18 mouse cellular contexts compared by ENCODE assay signal in the genomic region with DNA sequence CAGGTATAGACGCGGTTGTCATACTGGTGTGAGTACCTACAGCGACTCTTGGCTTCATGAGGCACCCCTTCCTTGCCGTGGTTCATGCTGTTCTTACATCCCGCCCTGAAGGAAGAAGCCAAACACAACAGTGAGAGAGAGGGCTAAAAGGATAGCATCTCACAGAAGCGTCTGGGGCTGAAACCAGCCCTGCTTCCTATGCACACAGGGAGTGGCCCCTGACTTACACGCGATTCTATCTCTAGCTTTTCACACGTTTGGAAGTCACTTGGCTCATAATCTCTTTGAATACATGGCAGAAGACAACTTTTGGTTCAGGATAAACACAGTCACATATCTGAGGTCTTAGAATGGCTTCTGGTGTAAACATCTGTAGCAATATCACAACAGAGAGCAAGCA.
"Had no signal": no experiment of that assay in that cellular context is flagged by ENCODE, and none has a peak within 500 bp of the region (broad histone marks: within the 10 kb centered on the region; RNA-seq: fewer than 3 reads in every experiment).

No protein-coding gene starts in this region.

- ATAC-seq: hindbrain, embryonic 16.5 days; intestine, embryonic 15.5 days had no signal

- H3K9me3 ChIP-seq: intestine, embryonic 15.5 days; kidney, embryonic 15.5 days; lung, embryonic 15.5 days; neural tube, embryonic 12.5 days; neural tube, embryonic 15.5 days; stomach, embryonic 15.5 days had no signal

- H3K27me3 ChIP-seq: intestine, embryonic 15.5 days; kidney, embryonic 15.5 days; lung, embryonic 15.5 days; neural tube, embryonic 12.5 days; neural tube, embryonic 15.5 days; stomach, embryonic 15.5 days had no signal

- H3K9ac ChIP-seq: intestine, embryonic 15.5 days; kidney, embryonic 15.5 days; lung, embryonic 15.5 days; neural tube, embryonic 12.5 days; neural tube, embryonic 15.5 days; stomach, embryonic 15.5 days had no signal

- H3K4me1 ChIP-seq: intestine, embryonic 15.5 days; kidney, embryonic 15.5 days; lung, embryonic 15.5 days; neural tube, embryonic 12.5 days; neural tube, embryonic 15.5 days; stomach, embryonic 15.5 days had no signal

- H3K4me3 ChIP-seq: intestine, embryonic 15.5 days; kidney, embryonic 15.5 days; lung, embryonic 15.5 days; neural tube, embryonic 12.5 days; neural tube, embryonic 15.5 days; stomach, embryonic 15.5 days had no signal

- DNase-seq: kidney, adult 11 months; kidney, adult 8-10 months; kidney, postnatal 10 days; kidney, postnatal 36 days; lung, postnatal 14 days; midbrain, embryonic 14.5 days; right cerebral cortex, postnatal 25 days; spleen, adult 18-20 months; thymus, postnatal 14 days; thymus, postnatal 4 days had no signal

- H3K4me2 ChIP-seq: intestine, embryonic 15.5 days; kidney, embryonic 15.5 days; lung, embryonic 15.5 days; midbrain, embryonic 11.5 days; neural tube, embryonic 12.5 days; neural tube, embryonic 15.5 days; stomach, embryonic 15.5 days had no signal

- H3K27ac ChIP-seq: intestine, embryonic 15.5 days; kidney, embryonic 15.5 days; lung, embryonic 15.5 days; neural tube, embryonic 12.5 days; neural tube, embryonic 15.5 days; stomach, embryonic 15.5 days had no signal
